Mouse (Mus musculus) embryonic facial prominence, embryonic 15.5 days (tissue): ENCODE results near the gene B020004J07Rik. TPM values are rescaled to one million over a fixed set of nuclear protein-coding genes. Genes with fewer than 3 reads are reported as not detected.
"Not testable (repeated sequence)": the region's sequence is repeated elsewhere in the genome, so short reads cannot be mapped to it uniquely, and the experiment has no call there.

ENCODE experiments used
- ATAC-seq: fragments of 200-750 bp; cut with Nextera tagmentation; 2 replicates; pipeline ENCODE4 v1.8.0; 2017; ENCODE audit warnings: low read depth, moderate TSS enrichment; ENCODE audit not compliant: insufficient number of reproducible peaks, low FRiP score, low TSS enrichment
- H3K27ac ChIP-seq: fragments of 300-500 bp; sonication (generic); replicated peaks from 2 replicates; pipeline ENCODE4 v1.5.1; 2015; ENCODE audit warnings: mild to moderate bottlenecking, inconsistent platforms
- H3K27me3 ChIP-seq: fragments of 300-500 bp; sonication (generic); 2 replicates; pipeline ENCODE4 v1.6.1; 2015; ENCODE audit warnings: inconsistent platforms
- H3K36me3 ChIP-seq: fragments of 300-500 bp; sonication (generic); 2 replicates; pipeline ENCODE4 v1.6.1; 2015; ENCODE audit warnings: mild to moderate bottlenecking, inconsistent platforms
- H3K4me1 ChIP-seq: fragments of 300-500 bp; sonication (generic); 2 replicates; pipeline ENCODE4 v1.6.1; 2015; ENCODE audit warnings: inconsistent platforms
- H3K4me2 ChIP-seq: fragments of 300-500 bp; sonication (generic); replicated peaks from 2 replicates; pipeline ENCODE4 v1.6.1; 2015; ENCODE audit warnings: mild to moderate bottlenecking, inconsistent platforms
- H3K4me3 ChIP-seq: fragments of 300-500 bp; sonication (generic); replicated peaks from 2 replicates; pipeline ENCODE4 v1.5.1; 2015; ENCODE audit warnings: mild to moderate bottlenecking, inconsistent platforms
- H3K9ac ChIP-seq: fragments of 300-500 bp; sonication (generic); 2 replicates; pipeline ENCODE4 v1.6.1; 2015; ENCODE audit warnings: inconsistent platforms
- H3K9me3 ChIP-seq: fragments of 300-500 bp; sonication (generic); replicated peaks from 2 replicates; pipeline ENCODE4 v1.6.1; 2016; ENCODE audit warnings: inconsistent platforms
- WGBS: fragments of 180-500 bp; shearing (Covaris S2); methylation state at CpG from one replicate; pipeline ENCODE4 v1.1.7; 2015; 5-methylcytosine and 5-hydroxymethylcytosine counted together
- polyA plus RNA-seq: library from polyadenylated mRNA; unstranded; fragments of >200 nt; fragmentation: Nextera tagmentation; extraction: Ambion mirVana; gene quantifications from 2 replicates; pipeline ENCODE4 v1.2.1, GENCODE M21; 2015

B020004J07Rik gene
- polyA plus RNA-seq, result not detected in 2 replicates

- not testable (repeated sequence) for H3K4me2 ChIP-seq, H3K4me3 ChIP-seq, H3K9ac ChIP-seq, H3K9me3 ChIP-seq, H3K36me3 ChIP-seq, H3K27ac ChIP-seq, ATAC-seq, H3K27me3 ChIP-seq, H3K4me1 ChIP-seq
- WGBS, result 91% methylated on average over 4 of the region's 4 CpGs
Measured at GRCm38 (mm10) chr4:101843923-101844322, at the start of gene B020004J07Rik. Gene B020004J07Rik, minus strand, starts transcription at chr4:101844023.

GRCm38 (mm10) chr4:101889377-101889776, 45.6 kb upstream of the B020004J07Rik start:
- Histone ChIP-seq H3K36me3 (no peaks in the 10 kb centered on the region), H3K27ac (no peak overlapping the region), H3K4me1 (no peaks in the 10 kb centered on the region), H3K4me2 (no peak overlapping the region), H3K9me3 (no peaks in the 10 kb centered on the region), H3K9ac (no peak overlapping the region), H3K27me3 (no peaks in the 10 kb centered on the region), H3K4me3 (no peak overlapping the region)
- ATAC-seq, result no peak

- Histone ChIP-seq H3K27ac (no peak overlapping the region), H3K9ac (no peak overlapping the region), H3K4me2 (no peak overlapping the region), H3K9me3 (no peaks in the 10 kb centered on the region), H3K27me3 (no peaks in the 10 kb centered on the region), H3K4me1 (no peaks in the 10 kb centered on the region), H3K36me3 (no peaks in the 10 kb centered on the region), H3K4me3 (no peak overlapping the region)
- WGBS, result 29% methylated on average over 3 of the region's 3 CpGs
- no peak for ATAC-seq
Measured at GRCm38 (mm10) chr4:101883641-101884040, 39.8 kb upstream of the B020004J07Rik start.

GRCm38 (mm10) chr4:101875687-101876086, 31.9 kb upstream of the B020004J07Rik start:
- H3K36me3 ChIP-seq, H3K27ac ChIP-seq, H3K9me3 ChIP-seq, H3K27me3 ChIP-seq, ATAC-seq, H3K4me3 ChIP-seq, H3K4me1 ChIP-seq, H3K9ac ChIP-seq, H3K4me2 ChIP-seq: not testable (repeated sequence)
- WGBS, result 70% methylated on average over 15 of the region's 15 CpGs

GRCm38 (mm10) chr4:101872031-101872430, 28.2 kb upstream of the B020004J07Rik start:
- 63% methylated on average over 2 of the region's 2 CpGs for WGBS
- H3K27ac ChIP-seq, H3K9ac ChIP-seq, ATAC-seq, H3K4me3 ChIP-seq, H3K4me2 ChIP-seq, H3K4me1 ChIP-seq, H3K36me3 ChIP-seq, H3K9me3 ChIP-seq, H3K27me3 ChIP-seq: not testable (repeated sequence)

- no peaks in the 10 kb centered on the region for H3K27me3 ChIP-seq
- 84% methylated on average over 6 of the region's 6 CpGs for WGBS
- H3K4me1 ChIP-seq, result no peaks in the 10 kb centered on the region
- H3K9me3 ChIP-seq, result no peaks in the 10 kb centered on the region
- no peak overlapping the region for H3K4me2 ChIP-seq
- no peak overlapping the region for H3K27ac ChIP-seq
- no peak overlapping the region for H3K4me3 ChIP-seq
- H3K9ac ChIP-seq, result no peak overlapping the region
- ATAC-seq, result no peak
- H3K36me3 ChIP-seq, result no peaks in the 10 kb centered on the region
Measured at GRCm38 (mm10) chr4:101862289-101862688, 18.5 kb upstream of the B020004J07Rik start.

GRCm38 (mm10) chr4:101860873-101861272, 17.1 kb upstream of the B020004J07Rik start:
- no peaks in the 10 kb centered on the region for H3K36me3 ChIP-seq
- H3K27me3 ChIP-seq, result no peaks in the 10 kb centered on the region
- no peaks in the 10 kb centered on the region for H3K9me3 ChIP-seq
- H3K4me3 ChIP-seq, result no peak overlapping the region
- no peak overlapping the region for H3K27ac ChIP-seq
- no peak overlapping the region for H3K9ac ChIP-seq
- no peak for ATAC-seq
- H3K4me1 ChIP-seq, result no peaks in the 10 kb centered on the region
- 43% methylated on average over 6 of the region's 6 CpGs for WGBS
- H3K4me2 ChIP-seq, result no peak overlapping the region

GRCm38 (mm10) chr4:101850908-101851307, 7.1 kb upstream of the B020004J07Rik start:
- Histone ChIP-seq H3K27ac (no peak overlapping the region), H3K4me1 (no peaks in the 10 kb centered on the region), H3K27me3 (no peaks in the 10 kb centered on the region), H3K4me2 (no peak overlapping the region), H3K4me3 (no peak overlapping the region), H3K9ac (no peak overlapping the region), H3K36me3 (no peaks in the 10 kb centered on the region), H3K9me3 (peaks cover 7% of the 10 kb centered on the region; the same call in 1 of the 2 replicates)
- ATAC-seq, result no peak
- WGBS, result 54% methylated on average over 2 of the region's 2 CpGs

Other genes with a start within 250 kb of the B020004J07Rik start
- gene Leprot, start 196.3 kb downstream of the B020004J07Rik start, polyA plus RNA-seq, result 89.2 and 93.3 TPM in 2 replicates
- gene Lepr, start 126.6 kb downstream of the B020004J07Rik start, polyA plus RNA-seq, result 12.7 and 14.2 TPM in 2 replicates
- 0.43 and 0.50 TPM in 2 replicates for gene C130073F10Rik, start 49.8 kb upstream of the B020004J07Rik start, polyA plus RNA-seq
- gene Gm12800, start 65.1 kb upstream of the B020004J07Rik start, polyA plus RNA-seq, result not detected in 2 replicates
- gene Gm12794, start 96.4 kb upstream of the B020004J07Rik start, polyA plus RNA-seq, result not detected in 2 replicates
- not detected in 2 replicates for gene Gm12790, start 137.0 kb upstream of the B020004J07Rik start, polyA plus RNA-seq
- not detected in 2 replicates for gene Gm12789, start 142.6 kb upstream of the B020004J07Rik start, polyA plus RNA-seq
- gene Pde4b, start 243.5 kb upstream of the B020004J07Rik start, polyA plus RNA-seq, result 15.5 and 17.1 TPM in 2 replicates